Mouse (Mus musculus) C2C12 (cell line): Measurements from ENCODE around the gene B4galnt1.

Experiments
- CTCF ChIP-seq: IDR thresholded peaks from one replicate; pipeline ENCODE4 v1.5.1; 2011; ENCODE audit not compliant: control insufficient read depth, insufficient read depth, insufficient read length
- MAX ChIP-seq: IDR thresholded peaks from one replicate; pipeline ENCODE4 v1.6.1; 2011; ENCODE audit warnings: mild to moderate bottlenecking, control low read depth
- MYOG ChIP-seq: IDR thresholded peaks from one replicate; pipeline ENCODE4 v1.6.1; 2011; ENCODE audit not compliant: control insufficient read depth, insufficient read length; ENCODE audit errors: extremely low read depth
- USF1 ChIP-seq: IDR thresholded peaks from one replicate; pipeline ENCODE4 v1.6.1; 2011; ENCODE audit warnings: low read depth, mild to moderate bottlenecking, control low read depth, moderate library complexity

DNA sequence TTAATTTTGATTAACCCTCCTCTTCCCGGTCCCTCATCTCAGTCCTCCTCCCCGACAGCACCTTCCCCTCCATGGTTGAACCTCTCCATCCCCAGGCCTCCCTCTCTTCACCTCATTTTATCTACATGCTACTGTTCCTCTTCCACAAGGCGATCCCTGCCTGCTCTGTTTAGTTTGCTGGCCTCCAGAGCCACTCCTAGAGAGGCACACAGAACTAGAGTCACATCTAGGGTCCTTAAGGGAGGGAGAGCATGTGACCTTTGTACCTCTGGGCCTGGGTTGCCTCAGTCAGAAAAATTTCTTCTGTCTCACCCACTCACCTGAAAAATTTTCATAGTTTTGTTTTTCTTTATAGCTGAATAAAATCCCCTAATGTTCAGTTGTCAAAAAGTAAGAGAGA, 27.1 kb upstream of the B4galnt1 start:
- TF ChIP-seq CTCF (no peak), USF1 (no peak), MYOG (no peak), MAX (no peak)
